Mouse (Mus musculus) embryo, embryonic 10.5 days (tissue): ENCODE measurements around the gene Coro2b.

ENCODE experiments used
- DNase-seq: peaks from one replicate; pipeline ENCODE4 v3.0.0-alpha.2; 2015; ENCODE audit warnings: low spot score

Gene Coro2b

GRCm38 (mm10) chr9:62536655-62537631, at the start of gene Coro2b:
TSS of gene Coro2b (minus strand) at chr9:62537044.
- peak; percentile 78 for DNase-seq

- DNase-seq = no peak
Observed at GRCm38 (mm10) chr9:62577558-62577957, 40.7 kb upstream of the Coro2b start.

GRCm38 (mm10) chr9:62569121-62569520, 32.3 kb upstream of the Coro2b start:
- no peak for DNase-seq

- DNase-seq = no peak
Observed at GRCm38 (mm10) chr9:62567818-62568217, 31.0 kb upstream of the Coro2b start.

GRCm38 (mm10) chr9:62562236-62562635, 25.4 kb upstream of the Coro2b start:
- DNase-seq = no peak

GRCm38 (mm10) chr9:62560432-62560831, 23.6 kb upstream of the Coro2b start:
- DNase-seq = no peak

GRCm38 (mm10) chr9:62560006-62560405, 23.2 kb upstream of the Coro2b start:
- DNase-seq = no peak

GRCm38 (mm10) chr9:62559446-62559845, 22.6 kb upstream of the Coro2b start:
- no peak for DNase-seq

- DNase-seq = no peak
Observed at GRCm38 (mm10) chr9:62558058-62558457, 21.2 kb upstream of the Coro2b start.

- no peak for DNase-seq
Observed at GRCm38 (mm10) chr9:62556748-62557147, 19.9 kb upstream of the Coro2b start.

GRCm38 (mm10) chr9:62555258-62555856, 18.5 kb upstream of the Coro2b start:
- DNase-seq = peak; percentile 80

GRCm38 (mm10) chr9:62554606-62555005, 17.8 kb upstream of the Coro2b start:
- peak; percentile 59 for DNase-seq

- peak; percentile 83 for DNase-seq
Observed at GRCm38 (mm10) chr9:62553366-62553940, 16.6 kb upstream of the Coro2b start.

GRCm38 (mm10) chr9:62551531-62551930, 14.7 kb upstream of the Coro2b start:
- DNase-seq = no peak

- DNase-seq = peak; percentile 64
Observed at GRCm38 (mm10) chr9:62550661-62551093, 13.8 kb upstream of the Coro2b start.

GRCm38 (mm10) chr9:62549809-62550208, 13.0 kb upstream of the Coro2b start:
- DNase-seq = peak; percentile 96

GRCm38 (mm10) chr9:62547476-62547875, 10.6 kb upstream of the Coro2b start:
- no peak for DNase-seq

- DNase-seq = no peak
Observed at GRCm38 (mm10) chr9:62544856-62545255, 8.0 kb upstream of the Coro2b start.

GRCm38 (mm10) chr9:62543878-62544277, 7.0 kb upstream of the Coro2b start:
- DNase-seq = no peak

GRCm38 (mm10) chr9:62541606-62542005, 4.8 kb upstream of the Coro2b start:
- no peak for DNase-seq

GRCm38 (mm10) chr9:62541182-62541581, 4.3 kb upstream of the Coro2b start:
- DNase-seq = no peak

- peak; percentile 31 for DNase-seq
Observed at GRCm38 (mm10) chr9:62540736-62541135, 3.9 kb upstream of the Coro2b start.

- no peak for DNase-seq
Observed at GRCm38 (mm10) chr9:62540166-62540565, 3.3 kb upstream of the Coro2b start.
